Mouse (Mus musculus): ENCODE results near the gene Ccdc159.

- TF ChIP-seq CTCF (IDR thresholded peaks at IDR 0.05; ENCODE audit: low read depth), result no peak
- no peak for TF ChIP-seq EP300 (IDR thresholded peaks at IDR 0.05; ENCODE audit: low read depth)
Measured at GRCm38 (mm10) chr9:21918692-21919384, 8.4 kb upstream of the Ccdc159 start.

All from heart, postnatal 0 days (tissue).